Mouse (Mus musculus): ENCODE measurements around the gene Tspan9. TPM values are rescaled to one million over a fixed set of nuclear protein-coding genes. Genes with fewer than 3 reads are reported as not detected.

The Tspan9 gene
- polyA plus RNA-seq, 1 experiment from 2014 or later = 68.2 TPM

DNA sequence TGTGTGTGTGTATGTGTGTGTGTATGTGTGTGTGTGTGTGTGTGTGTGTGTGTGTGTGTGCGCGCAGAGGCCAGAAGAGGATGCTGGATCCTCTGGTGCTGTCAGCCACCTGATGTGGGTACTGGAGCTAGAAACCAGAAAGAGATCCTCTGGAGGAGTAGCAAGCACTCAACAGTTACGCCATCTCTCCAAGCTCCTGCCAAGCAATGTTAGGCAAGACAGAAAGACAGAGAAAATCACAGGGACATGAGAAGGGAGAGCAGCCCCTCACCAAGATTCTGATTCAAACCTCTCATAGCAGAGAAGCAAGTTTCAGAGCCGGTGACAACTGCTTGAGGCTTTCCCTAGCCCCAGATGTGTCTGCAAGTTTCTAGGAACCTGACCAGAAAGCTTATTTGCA is 5.5 kb downstream of the Tspan9 start:
- WGBS = 79% methylated on average over 4 of the region's 4 CpGs
- Histone ChIP-seq H3K36me3 (ENCODE audit: control insufficient read depth, insufficient read depth, low read length) (no peaks in the 10 kb centered on the region), H3K9me3 (ENCODE audit: control insufficient read depth, low read length) (no peaks in the 10 kb centered on the region), H3K4me2 (ENCODE audit: low read depth, severe bottlenecking) (no peak overlapping the region), H3K27me3 (ENCODE audit: control insufficient read depth, insufficient read depth, low read length) (no peaks in the 10 kb centered on the region), H3K27ac (replicated peaks; ENCODE audit: low read depth, low read length) (no peak overlapping the region), H3K4me1 (ENCODE audit: control insufficient read depth, insufficient read depth, low read length) (peaks cover 34% of the 10 kb centered on the region), H3K9ac (ENCODE audit: low read length) (no peak overlapping the region), H3K4me3 (ENCODE audit: low read depth, low read length) (no peak overlapping the region)
- ATAC-seq (ENCODE audit: insufficient number of reproducible peaks, low FRiP score, low TSS enrichment, low read depth) (no peak), DNase-seq (ENCODE audit: low spot score) (no peak)

DNA sequence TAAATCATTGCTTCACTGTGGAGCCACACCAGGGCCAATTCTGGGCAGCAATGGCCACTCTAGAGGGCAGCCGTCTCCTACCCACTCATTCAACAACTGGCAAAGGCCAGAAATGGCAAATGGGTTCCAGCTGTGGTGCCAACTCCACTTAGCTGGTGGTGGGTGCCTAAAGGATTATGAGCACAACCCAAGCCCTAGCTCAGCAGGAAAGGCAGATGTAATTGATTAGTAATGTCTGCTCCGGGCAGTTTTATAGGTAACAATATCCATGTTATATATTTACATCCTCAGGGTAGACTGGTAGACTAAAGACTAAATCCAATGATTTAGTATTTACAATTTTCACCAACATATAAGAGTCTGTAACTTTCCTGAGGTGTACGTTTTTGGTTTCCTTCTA is 6.7 kb downstream of the Tspan9 start:
- Histone ChIP-seq H3K9me3 (ENCODE audit: control insufficient read depth, low read length) (no peaks in the 10 kb centered on the region), H3K4me3 (ENCODE audit: low read depth, low read length) (no peak overlapping the region), H3K36me3 (ENCODE audit: control insufficient read depth, insufficient read depth, low read length) (no peaks in the 10 kb centered on the region), H3K4me1 (ENCODE audit: control insufficient read depth, insufficient read depth, low read length) (peaks cover 27% of the 10 kb centered on the region), H3K27me3 (ENCODE audit: control insufficient read depth, insufficient read depth, low read length) (no peaks in the 10 kb centered on the region), H3K4me2 (ENCODE audit: low read depth, severe bottlenecking) (no peak overlapping the region), H3K9ac (ENCODE audit: low read length) (no peak overlapping the region), H3K27ac (replicated peaks; ENCODE audit: low read depth, low read length) (no peak overlapping the region; the same call in 1 of the 2 replicates)
- DNase-seq (ENCODE audit: low spot score) (no peak), ATAC-seq (ENCODE audit: insufficient number of reproducible peaks, low FRiP score, low TSS enrichment, low read depth) (peak; percentile 55)
- WGBS = 20% methylated on average over 3 of the region's 3 CpGs

DNA sequence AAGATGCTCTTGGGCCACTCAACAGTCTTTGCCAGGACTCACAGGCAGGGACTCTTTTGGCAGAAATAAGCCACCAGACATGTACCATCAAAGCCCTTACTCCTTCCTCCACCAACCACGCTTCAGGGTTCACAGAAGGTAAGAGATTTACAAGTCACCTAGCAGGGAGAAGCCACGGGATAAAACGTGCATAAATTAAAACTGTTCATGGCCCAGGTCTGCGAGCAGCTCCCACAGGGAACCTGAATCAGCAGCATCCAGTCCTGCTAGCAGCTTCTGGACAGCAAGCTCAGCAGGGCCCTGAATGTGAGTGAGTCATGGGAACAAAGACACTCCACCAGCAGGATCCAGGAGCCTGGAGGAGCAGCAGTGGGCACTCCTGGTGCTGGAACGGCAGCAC is 7.9 kb downstream of the Tspan9 start:
- Histone ChIP-seq H3K4me2 (ENCODE audit: low read depth, severe bottlenecking) (no peak overlapping the region), H3K4me1 (ENCODE audit: control insufficient read depth, insufficient read depth, low read length) (peaks cover 22% of the 10 kb centered on the region), H3K27me3 (ENCODE audit: control insufficient read depth, insufficient read depth, low read length) (no peaks in the 10 kb centered on the region), H3K9ac (ENCODE audit: low read length) (no peak overlapping the region; the same call in 1 of the 2 replicates), H3K4me3 (ENCODE audit: low read depth, low read length) (no peak overlapping the region), H3K9me3 (ENCODE audit: control insufficient read depth, low read length) (no peaks in the 10 kb centered on the region), H3K36me3 (ENCODE audit: control insufficient read depth, insufficient read depth, low read length) (no peaks in the 10 kb centered on the region), H3K27ac (replicated peaks; ENCODE audit: low read depth, low read length) (no peak overlapping the region)
- DNase-seq (ENCODE audit: low spot score) (no peak), ATAC-seq (ENCODE audit: insufficient number of reproducible peaks, low FRiP score, low TSS enrichment, low read depth) (no peak)
- WGBS = 60% methylated on average over 5 of the region's 5 CpGs

DNA sequence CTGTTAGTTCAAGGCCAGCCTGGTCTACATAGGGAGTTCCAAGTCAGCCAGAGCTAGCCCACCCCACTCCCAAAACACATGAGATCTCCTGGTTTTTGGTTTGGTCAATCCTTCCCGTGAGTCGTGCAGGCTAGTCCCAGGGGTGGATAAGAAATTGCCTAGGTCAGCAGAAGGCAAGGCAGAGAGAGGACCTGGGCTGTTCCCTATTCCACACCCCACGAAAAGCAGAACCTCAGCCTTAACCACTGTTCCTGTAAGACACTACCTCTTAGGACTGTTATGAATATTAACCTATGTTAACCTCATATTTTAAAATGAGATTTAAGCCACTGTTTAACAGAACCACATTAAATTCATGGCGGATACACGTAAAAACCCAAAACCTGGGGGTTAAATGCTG is 8.4 kb downstream of the Tspan9 start:
- no peaks in the 10 kb centered on the region for H3K9me3 ChIP-seq (ENCODE audit: control insufficient read depth, low read length)
- ATAC-seq (ENCODE audit: insufficient number of reproducible peaks, low FRiP score, low TSS enrichment, low read depth) (no peak), DNase-seq (ENCODE audit: low spot score) (no peak)
- no peak overlapping the region for H3K27ac ChIP-seq (replicated peaks; ENCODE audit: low read depth, low read length)
- no peak overlapping the region for H3K4me3 ChIP-seq (ENCODE audit: low read depth, low read length)
- peaks cover 22% of the 10 kb centered on the region for H3K4me1 ChIP-seq (ENCODE audit: control insufficient read depth, insufficient read depth, low read length)
- no peaks in the 10 kb centered on the region for H3K27me3 ChIP-seq (ENCODE audit: control insufficient read depth, insufficient read depth, low read length)
- no peak overlapping the region for H3K9ac ChIP-seq (ENCODE audit: low read length)
- H3K4me2 ChIP-seq (ENCODE audit: low read depth, severe bottlenecking) = no peak overlapping the region
- no peaks in the 10 kb centered on the region for H3K36me3 ChIP-seq (ENCODE audit: control insufficient read depth, insufficient read depth, low read length)
- 76% methylated on average over 5 of the region's 5 CpGs for WGBS

DNA sequence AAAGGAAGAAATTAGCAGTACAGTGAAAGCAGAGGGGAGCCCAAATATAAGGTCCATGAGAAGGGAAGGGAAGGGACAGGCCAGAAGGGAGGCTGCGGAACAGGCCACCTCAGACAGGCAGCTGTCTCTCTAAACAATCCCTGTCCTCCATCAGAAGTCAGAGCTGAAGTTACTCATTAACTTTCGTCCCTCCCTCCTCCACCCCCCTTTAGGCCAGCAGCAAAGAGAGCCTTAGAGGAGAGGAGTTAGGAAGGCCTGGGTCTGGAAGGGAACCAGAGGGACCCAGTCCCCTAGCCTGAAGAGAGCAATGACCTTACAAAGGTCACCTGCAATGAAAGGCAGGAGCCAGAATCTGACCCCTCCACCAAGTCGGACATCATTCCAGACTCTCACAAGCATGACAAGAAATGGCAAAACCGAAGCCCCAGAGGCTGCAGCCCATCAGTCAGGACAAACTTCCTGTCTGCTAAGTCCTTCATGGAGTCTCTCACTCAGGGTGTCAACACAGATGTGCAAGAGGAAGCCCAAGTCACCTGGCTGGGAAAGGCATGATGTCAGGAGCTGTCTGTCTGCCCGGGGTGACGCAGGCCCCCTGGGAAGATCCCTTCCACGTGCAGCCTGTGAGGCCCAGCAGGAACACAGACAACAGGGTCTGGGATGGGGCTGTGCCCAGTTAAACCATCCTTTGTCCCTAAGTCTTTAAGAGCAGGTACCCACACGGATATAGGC is 9.0 kb downstream of the Tspan9 start:
- Histone ChIP-seq H3K9ac (ENCODE audit: low read length) (no peak overlapping the region; the same call in 1 of the 2 replicates), H3K27me3 (ENCODE audit: control insufficient read depth, insufficient read depth, low read length) (no peaks in the 10 kb centered on the region), H3K36me3 (ENCODE audit: control insufficient read depth, insufficient read depth, low read length) (no peaks in the 10 kb centered on the region), H3K4me3 (ENCODE audit: low read depth, low read length) (no peak overlapping the region), H3K4me2 (ENCODE audit: low read depth, severe bottlenecking) (no peak overlapping the region), H3K4me1 (ENCODE audit: control insufficient read depth, insufficient read depth, low read length) (peaks cover 25% of the 10 kb centered on the region), H3K27ac (replicated peaks; ENCODE audit: low read depth, low read length) (peak overlapping the region; percentile 25; the same call in 1 of the 2 replicates), H3K9me3 (ENCODE audit: control insufficient read depth, low read length) (no peaks in the 10 kb centered on the region)
- no peak for ATAC-seq (ENCODE audit: insufficient number of reproducible peaks, low FRiP score, low TSS enrichment, low read depth)
- DNase-seq (ENCODE audit: low spot score) = no peak
- 36% methylated on average over 8 of the region's 8 CpGs for WGBS

DNA sequence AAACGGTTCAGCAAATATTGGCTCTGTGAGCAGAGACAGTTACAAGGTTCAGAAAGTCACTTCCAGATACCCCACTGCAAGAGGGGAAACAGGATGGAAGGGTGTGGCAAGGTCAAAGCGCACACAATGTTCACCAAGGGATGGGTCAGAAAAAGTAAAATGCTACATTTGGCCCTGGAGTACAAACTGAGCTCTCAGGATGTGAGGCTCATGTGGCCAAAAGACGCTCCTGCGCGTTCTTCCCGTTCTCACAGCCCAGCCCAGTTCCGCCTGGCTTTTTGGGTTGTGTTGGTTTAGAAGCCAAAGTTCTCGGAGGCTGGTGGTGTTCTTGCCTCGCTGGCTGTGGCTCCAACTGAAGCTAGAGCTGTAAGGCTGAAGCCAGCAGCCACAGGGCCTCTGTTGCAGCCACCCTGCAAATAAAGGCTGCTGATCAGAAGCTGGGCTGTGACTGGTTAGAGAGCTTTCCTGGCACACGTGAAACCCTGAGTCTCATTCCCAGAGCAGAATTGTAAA is 9.7 kb downstream of the Tspan9 start:
- ATAC-seq (ENCODE audit: insufficient number of reproducible peaks, low FRiP score, low TSS enrichment, low read depth) (no peak), DNase-seq (ENCODE audit: low spot score) (no peak)
- H3K27ac ChIP-seq (replicated peaks; ENCODE audit: low read depth, low read length) = peak overlapping the region; percentile 25; the same call in 1 of the 2 replicates
- 69% methylated on average over 10 of the region's 10 CpGs for WGBS
- H3K4me3 ChIP-seq (ENCODE audit: low read depth, low read length) = no peak overlapping the region
- H3K36me3 ChIP-seq (ENCODE audit: control insufficient read depth, insufficient read depth, low read length) = no peaks in the 10 kb centered on the region
- H3K9ac ChIP-seq (ENCODE audit: low read length) = no peak overlapping the region; the same call in 1 of the 2 replicates
- H3K4me2 ChIP-seq (ENCODE audit: low read depth, severe bottlenecking) = no peak overlapping the region
- H3K27me3 ChIP-seq (ENCODE audit: control insufficient read depth, insufficient read depth, low read length) = no peaks in the 10 kb centered on the region
- no peaks in the 10 kb centered on the region for H3K9me3 ChIP-seq (ENCODE audit: control insufficient read depth, low read length)
- H3K4me1 ChIP-seq (ENCODE audit: control insufficient read depth, insufficient read depth, low read length) = peaks cover 29% of the 10 kb centered on the region

DNA sequence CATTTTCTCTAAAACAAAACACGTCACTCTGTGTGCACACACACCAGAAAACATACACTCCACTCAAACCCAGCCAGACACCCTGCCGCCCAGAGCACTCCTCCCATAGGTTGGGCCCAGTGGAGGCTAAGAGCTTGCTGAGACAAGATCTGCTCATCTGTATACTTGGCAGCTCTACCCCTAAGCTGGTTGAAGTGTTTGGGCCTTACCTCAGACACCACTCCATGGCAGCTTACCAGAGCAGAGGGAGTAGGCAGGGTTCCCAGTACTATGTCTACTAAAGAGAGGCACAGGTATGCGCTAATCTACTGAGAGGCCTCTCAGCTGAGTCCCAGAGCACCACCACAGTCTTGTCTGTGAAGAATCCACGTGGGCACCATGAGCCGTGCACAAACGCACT is 10.8 kb downstream of the Tspan9 start:
- H3K27ac ChIP-seq (replicated peaks; ENCODE audit: low read depth, low read length) = no peak overlapping the region
- no peaks in the 10 kb centered on the region for H3K36me3 ChIP-seq (ENCODE audit: control insufficient read depth, insufficient read depth, low read length)
- peaks cover 29% of the 10 kb centered on the region for H3K4me1 ChIP-seq (ENCODE audit: control insufficient read depth, insufficient read depth, low read length)
- DNase-seq (ENCODE audit: low spot score) = no peak
- ATAC-seq (ENCODE audit: insufficient number of reproducible peaks, low FRiP score, low TSS enrichment, low read depth) = no peak
- H3K9me3 ChIP-seq (ENCODE audit: control insufficient read depth, low read length) = no peaks in the 10 kb centered on the region
- no peaks in the 10 kb centered on the region for H3K27me3 ChIP-seq (ENCODE audit: control insufficient read depth, insufficient read depth, low read length)
- H3K4me2 ChIP-seq (ENCODE audit: low read depth, severe bottlenecking) = no peak overlapping the region
- WGBS = 92% methylated on average over 6 of the region's 6 CpGs
- H3K9ac ChIP-seq (ENCODE audit: low read length) = no peak overlapping the region
- no peak overlapping the region for H3K4me3 ChIP-seq (ENCODE audit: low read depth, low read length)

DNA sequence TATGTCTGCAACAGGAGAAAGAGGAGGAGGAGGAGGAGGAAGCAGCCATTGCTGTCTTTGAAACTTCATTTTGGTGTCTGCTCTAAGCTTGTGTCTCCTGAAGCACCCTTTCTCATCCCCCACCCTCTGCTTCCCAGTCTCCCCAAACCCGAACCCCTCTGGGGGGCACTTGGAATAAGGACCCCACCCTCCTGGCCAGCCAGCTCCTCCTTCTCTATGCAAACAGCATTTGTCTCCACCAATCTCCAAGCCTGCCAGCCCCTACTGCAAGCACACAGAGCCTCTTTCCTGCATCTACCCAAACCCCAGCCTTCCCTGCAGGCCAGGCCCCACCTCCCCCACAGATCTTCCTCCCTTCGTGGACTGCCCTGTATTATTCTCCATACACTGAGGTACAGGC is 12.0 kb downstream of the Tspan9 start:
- Histone ChIP-seq H3K4me3 (ENCODE audit: low read depth, low read length) (no peak overlapping the region), H3K27me3 (ENCODE audit: control insufficient read depth, insufficient read depth, low read length) (no peaks in the 10 kb centered on the region), H3K36me3 (ENCODE audit: control insufficient read depth, insufficient read depth, low read length) (no peaks in the 10 kb centered on the region), H3K4me2 (ENCODE audit: low read depth, severe bottlenecking) (no peak overlapping the region), H3K4me1 (ENCODE audit: control insufficient read depth, insufficient read depth, low read length) (peaks cover 25% of the 10 kb centered on the region), H3K9ac (ENCODE audit: low read length) (no peak overlapping the region), H3K27ac (replicated peaks; ENCODE audit: low read depth, low read length) (no peak overlapping the region), H3K9me3 (ENCODE audit: control insufficient read depth, low read length) (no peaks in the 10 kb centered on the region)
- DNase-seq (ENCODE audit: low spot score) (no peak), ATAC-seq (ENCODE audit: insufficient number of reproducible peaks, low FRiP score, low TSS enrichment, low read depth) (no peak)
- 65% methylated on average over 2 of the region's 2 CpGs for WGBS

Data from limb, embryonic 11.5 days (tissue).